Mouse (Mus musculus) erythroblast, embryonic 14.5 days (primary cell): ENCODE measurements around the gene Fscn3. TPM values are rescaled to one million over a fixed set of nuclear protein-coding genes. Genes with fewer than 3 reads are reported as not detected.

ENCODE experiments used
- H3K27me3 ChIP-seq: 2 replicates; pipeline ENCODE4 v1.6.1; 2012; ENCODE audit warnings: inconsistent platforms; ENCODE audit not compliant: control insufficient read depth
- H3K36me3 ChIP-seq: 2 replicates; pipeline ENCODE4 v1.6.1; 2012; ENCODE audit warnings: mild to moderate bottlenecking, inconsistent platforms; ENCODE audit not compliant: control insufficient read depth
- H3K4me1 ChIP-seq: 2 replicates; pipeline ENCODE4 v1.6.1; 2012; ENCODE audit warnings: inconsistent platforms; ENCODE audit not compliant: control insufficient read depth
- H3K4me3 ChIP-seq: replicated peaks from 2 replicates; pipeline ENCODE3; 2012; ENCODE audit warnings: moderate library complexity, mild to moderate bottlenecking, inconsistent platforms
- H3K9me3 ChIP-seq: 2 replicates; pipeline ENCODE4 v1.6.1; 2012; ENCODE audit warnings: low read length, inconsistent platforms, mixed read lengths; ENCODE audit not compliant: control insufficient read depth
- GATA1 ChIP-seq: IDR thresholded peaks from 2 replicates; pipeline ENCODE4 v1.6.1; 2012; ENCODE audit warnings: low read length, inconsistent platforms, mixed read lengths
- TAL1 ChIP-seq: IDR thresholded peaks from 3 replicates; pipeline ENCODE4 v1.6.1; 2012; ENCODE audit warnings: low read length, inconsistent platforms, mixed read lengths
- polyA plus RNA-seq: library from polyadenylated mRNA; stranded (reverse); fragments of >175 nt; gene quantifications from 2 replicates; pipeline ENCODE4 v1.2.3, GENCODE M21; 2012

Fscn3 gene
- polyA plus RNA-seq = 0.06 TPM in 1 of 2 replicates, not detected in the other

GRCm38 (mm10) chr6:28427096-28427839 is at the start of gene Fscn3:
Gene Fscn3, plus strand, starts transcription at chr6:28427789.
- H3K36me3 ChIP-seq = peaks cover 57% of the 10 kb centered on the region
- H3K27me3 ChIP-seq = no peaks in the 10 kb centered on the region
- no peaks in the 10 kb centered on the region for H3K9me3 ChIP-seq
- peak within 1 kb of the TSS; percentile 17 for H3K4me3 ChIP-seq
- peaks cover 62% of the 10 kb centered on the region for H3K4me1 ChIP-seq
- TF ChIP-seq GATA1 (no peak), TAL1 (no peak)

- no peaks in the 10 kb centered on the region for H3K9me3 ChIP-seq
- TF ChIP-seq GATA1 (no peak), TAL1 (no peak)
- H3K4me1 ChIP-seq = no peaks in the 10 kb centered on the region
- H3K27me3 ChIP-seq = no peaks in the 10 kb centered on the region
- no peak overlapping the region for H3K4me3 ChIP-seq
- H3K36me3 ChIP-seq = no peaks in the 10 kb centered on the region
Observed at GRCm38 (mm10) chr6:28381983-28382382, 45.6 kb upstream of the Fscn3 start.

GRCm38 (mm10) chr6:28385169-28385568 is 42.4 kb upstream of the Fscn3 start:
- H3K9me3 ChIP-seq = no peaks in the 10 kb centered on the region
- TF ChIP-seq GATA1 (no peak), TAL1 (no peak)
- H3K27me3 ChIP-seq = no peaks in the 10 kb centered on the region
- no peaks in the 10 kb centered on the region for H3K4me1 ChIP-seq
- H3K36me3 ChIP-seq = no peaks in the 10 kb centered on the region
- no peak overlapping the region for H3K4me3 ChIP-seq

GRCm38 (mm10) chr6:28389038-28389437 is 38.6 kb upstream of the Fscn3 start:
- no peak for TF ChIP-seq GATA1
- TF ChIP-seq TAL1 = no peak
- no peaks in the 10 kb centered on the region for H3K36me3 ChIP-seq
- H3K4me3 ChIP-seq = no peak overlapping the region
- no peaks in the 10 kb centered on the region for H3K4me1 ChIP-seq
- H3K9me3 ChIP-seq = no peaks in the 10 kb centered on the region
- H3K27me3 ChIP-seq = peaks cover 2% of the 10 kb centered on the region

- H3K27me3 ChIP-seq = peaks cover 57% of the 10 kb centered on the region
- no peak overlapping the region for H3K4me3 ChIP-seq
- peaks cover 11% of the 10 kb centered on the region for H3K9me3 ChIP-seq
- TF ChIP-seq TAL1 = no peak
- TF ChIP-seq GATA1 = no peak
- H3K36me3 ChIP-seq = no peaks in the 10 kb centered on the region
- H3K4me1 ChIP-seq = no peaks in the 10 kb centered on the region
Observed at GRCm38 (mm10) chr6:28396051-28396852, 31.3 kb upstream of the Fscn3 start.

- Histone ChIP-seq H3K36me3 (no peaks in the 10 kb centered on the region), H3K4me1 (no peaks in the 10 kb centered on the region), H3K9me3 (peaks cover 11% of the 10 kb centered on the region), H3K4me3 (no peak overlapping the region), H3K27me3 (peaks cover 57% of the 10 kb centered on the region)
- TF ChIP-seq TAL1 = no peak
- TF ChIP-seq GATA1 = no peak
Observed at GRCm38 (mm10) chr6:28396853-28397457, 30.6 kb upstream of the Fscn3 start.

GRCm38 (mm10) chr6:28397681-28398203 is 29.8 kb upstream of the Fscn3 start, which contains the start of gene Zfp800:
Gene Zfp800, minus strand, starts transcription at chr6:28398005.
- H3K27me3 ChIP-seq = peaks cover 57% of the 10 kb centered on the region
- no peaks in the 10 kb centered on the region for H3K4me1 ChIP-seq
- H3K9me3 ChIP-seq = peaks cover 11% of the 10 kb centered on the region
- no peak within 1 kb of the TSS for H3K4me3 ChIP-seq
- TF ChIP-seq GATA1 (no peak), TAL1 (no peak)
- no peaks in the 10 kb centered on the region for H3K36me3 ChIP-seq

GRCm38 (mm10) chr6:28398726-28399125 is 28.9 kb upstream of the Fscn3 start:
- H3K4me3 ChIP-seq = no peak overlapping the region
- TF ChIP-seq GATA1 (no peak), TAL1 (no peak)
- H3K36me3 ChIP-seq = no peaks in the 10 kb centered on the region
- peaks cover 57% of the 10 kb centered on the region for H3K27me3 ChIP-seq
- no peaks in the 10 kb centered on the region for H3K4me1 ChIP-seq
- peaks cover 11% of the 10 kb centered on the region for H3K9me3 ChIP-seq
